Mouse (Mus musculus) forebrain, embryonic 16.5 days (tissue): Measurements from ENCODE around the gene Kdelr3. TPM values are rescaled to one million over a fixed set of nuclear protein-coding genes. Genes with fewer than 3 reads are reported as not detected.

Experiments used
- ATAC-seq: fragments of 200-750 bp; cut with Nextera tagmentation; 2 replicates; pipeline ENCODE4 v1.8.0; 2017; ENCODE audit warnings: mild to moderate bottlenecking, moderate library complexity
- H3K27ac ChIP-seq: fragments of 300-500 bp; sonication (generic); 2 replicates; pipeline ENCODE4 v1.5.1; 2014; ENCODE audit warnings: low read length, control low read depth
- H3K27me3 ChIP-seq: fragments of 300-500 bp; sonication (generic); replicated peaks from 2 replicates; pipeline ENCODE4 v1.6.1; 2014; ENCODE audit warnings: low read length; ENCODE audit not compliant: control insufficient read depth, insufficient read depth
- H3K36me3 ChIP-seq: fragments of 300-500 bp; sonication (generic); 2 replicates; pipeline ENCODE4 v1.6.1; 2014; ENCODE audit not compliant: control insufficient read depth, insufficient read depth
- H3K4me1 ChIP-seq: fragments of 300-500 bp; sonication (generic); replicated peaks from 2 replicates; pipeline ENCODE4 v1.6.1; 2014; ENCODE audit warnings: low read length; ENCODE audit not compliant: control insufficient read depth, insufficient read depth
- H3K4me2 ChIP-seq: fragments of 300-500 bp; sonication (generic); 2 replicates; pipeline ENCODE4 v1.6.1; 2014; ENCODE audit warnings: mild to moderate bottlenecking, low read length, control low read depth
- H3K4me3 ChIP-seq: fragments of 300-500 bp; sonication (generic); replicated peaks from 2 replicates; pipeline ENCODE4 v1.5.1; 2014; ENCODE audit warnings: mild to moderate bottlenecking, low read length, control low read depth
- H3K9ac ChIP-seq: fragments of 300-500 bp; sonication (generic); replicated peaks from 2 replicates; pipeline ENCODE4 v1.6.1; 2014; ENCODE audit warnings: low read depth, low read length, control low read depth
- H3K9me3 ChIP-seq: fragments of 300-500 bp; sonication (generic); 2 replicates; pipeline ENCODE4 v1.6.1; 2016; ENCODE audit warnings: low read length; ENCODE audit not compliant: control insufficient read depth
- WGBS: fragments of 180-500 bp; shearing (Covaris S2); extraction: QIAGEN DNeasy Blood & Tissue Kit; methylation state at CpG from one replicate; pipeline ENCODE4 v1.1.7; 2014; 5-methylcytosine and 5-hydroxymethylcytosine counted together
- polyA plus RNA-seq: library from polyadenylated mRNA; unstranded; fragments of >200 nt; fragmentation: Nextera tagmentation; extraction: Ambion mirVana; gene quantifications from 2 replicates; pipeline ENCODE4 v1.2.1, GENCODE M21; 2015

Gene Kdelr3
- polyA plus RNA-seq, 1 experiment from 2014 or later, result 4.8 TPM

DNA sequence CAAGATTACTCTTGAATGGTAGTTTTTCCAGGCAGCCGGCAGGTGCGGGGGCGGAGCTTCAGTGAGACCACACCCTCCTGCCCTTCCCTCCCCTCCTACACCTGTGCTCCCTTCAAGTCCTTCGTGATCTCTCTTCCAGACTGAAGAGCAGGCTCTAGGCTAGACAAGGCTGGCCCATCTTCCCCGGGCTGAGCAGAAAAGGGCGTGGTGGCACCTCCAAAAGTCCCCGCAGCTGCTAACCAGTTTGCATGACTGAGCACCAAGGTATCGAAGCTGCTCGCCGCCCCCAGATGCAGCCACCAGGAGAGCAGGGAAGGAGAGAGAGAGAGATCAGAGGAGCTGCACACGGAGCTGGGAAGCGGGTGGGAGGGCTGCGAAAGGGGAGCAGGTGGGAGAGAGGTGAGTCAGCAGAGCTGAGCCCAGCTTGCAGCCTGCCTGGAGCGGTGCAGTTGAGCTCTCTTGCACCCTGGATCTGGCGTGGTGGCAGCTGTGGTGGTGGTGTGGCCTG, 35.0 kb upstream of the Kdelr3 start:
- H3K9ac ChIP-seq, result no peak overlapping the region
- H3K9me3 ChIP-seq, result no peaks in the 10 kb centered on the region
- no peak overlapping the region for H3K4me3 ChIP-seq
- no peaks in the 10 kb centered on the region for H3K36me3 ChIP-seq
- WGBS, result 8% methylated on average over 15 of the region's 15 CpGs
- no peak overlapping the region for H3K27ac ChIP-seq
- no peak for ATAC-seq
- H3K27me3 ChIP-seq, result no peaks in the 10 kb centered on the region
- no peaks in the 10 kb centered on the region for H3K4me1 ChIP-seq
- H3K4me2 ChIP-seq, result no peak overlapping the region

DNA sequence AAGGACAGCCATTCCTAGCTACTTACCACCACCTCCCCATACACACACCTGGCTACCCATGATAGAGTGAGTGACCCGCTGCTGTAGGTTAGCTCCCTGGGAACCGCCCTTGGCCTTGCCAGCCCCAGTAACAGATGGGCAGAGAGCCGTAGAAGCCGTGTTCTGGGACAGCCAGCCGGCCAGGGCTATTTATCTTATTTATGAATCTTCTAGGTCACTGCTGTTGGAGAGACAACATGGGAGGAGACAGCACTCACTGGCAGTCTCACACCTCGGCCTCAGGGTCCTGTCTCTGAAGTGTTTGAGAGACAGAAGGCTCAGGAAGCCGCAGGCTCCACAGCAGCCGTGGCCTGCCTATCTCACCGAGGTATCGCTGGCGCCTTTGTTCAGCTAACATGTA, 26.7 kb upstream of the Kdelr3 start:
- 76% methylated on average over 11 of the region's 11 CpGs for WGBS
- Histone ChIP-seq H3K4me2 (no peak overlapping the region), H3K27ac (no peak overlapping the region), H3K4me1 (no peaks in the 10 kb centered on the region), H3K27me3 (no peaks in the 10 kb centered on the region), H3K9ac (no peak overlapping the region), H3K9me3 (no peaks in the 10 kb centered on the region), H3K4me3 (no peak overlapping the region), H3K36me3 (no peaks in the 10 kb centered on the region)
- ATAC-seq, result no peak

DNA sequence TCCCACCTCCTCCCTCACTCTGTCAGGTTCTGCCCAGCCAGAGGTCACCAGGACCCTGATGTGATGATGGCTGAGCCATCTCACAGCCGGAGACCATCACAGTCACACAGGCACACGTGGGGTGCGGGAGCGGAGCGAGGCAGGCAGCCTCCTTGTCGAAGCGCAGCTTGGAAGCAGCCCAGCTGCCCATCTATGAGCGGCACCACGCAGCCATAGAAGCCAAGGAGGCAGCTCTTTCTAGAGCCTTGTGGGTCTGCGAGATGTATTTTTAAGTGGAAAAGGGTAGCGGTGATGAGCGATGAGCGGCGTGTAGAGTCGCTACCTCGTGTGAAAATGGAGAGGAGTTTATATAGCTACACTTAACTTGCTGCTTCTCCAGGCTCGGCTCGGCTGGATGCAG, 22.7 kb upstream of the Kdelr3 start:
- Histone ChIP-seq H3K9me3 (no peaks in the 10 kb centered on the region), H3K36me3 (no peaks in the 10 kb centered on the region), H3K4me1 (no peaks in the 10 kb centered on the region), H3K9ac (no peak overlapping the region), H3K4me3 (no peak overlapping the region), H3K4me2 (no peak overlapping the region), H3K27me3 (no peaks in the 10 kb centered on the region), H3K27ac (no peak overlapping the region)
- WGBS, result 43% methylated on average over 18 of the region's 18 CpGs
- ATAC-seq, result no peak

DNA sequence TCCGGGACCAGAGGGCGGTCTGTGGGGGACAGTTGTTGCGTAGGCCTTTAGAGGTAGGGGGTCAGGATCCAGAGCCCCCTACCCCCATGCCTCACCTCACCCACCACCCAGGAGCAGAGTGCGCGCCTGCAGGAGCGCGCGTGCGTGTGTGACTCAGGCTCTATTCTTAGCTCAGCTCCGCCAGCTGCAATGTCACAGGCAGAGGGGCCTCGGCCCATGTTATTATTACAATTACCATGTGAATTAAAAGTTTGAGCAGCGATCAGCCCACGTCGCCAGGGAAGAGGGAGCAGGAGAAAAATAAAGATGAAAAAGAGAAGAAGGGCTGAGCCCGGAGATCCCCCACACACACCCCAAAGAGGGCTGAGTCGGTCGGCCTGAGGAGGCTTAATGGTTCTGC, 16.1 kb upstream of the Kdelr3 start:
- H3K27me3 ChIP-seq, result peaks cover 24% of the 10 kb centered on the region
- H3K4me1 ChIP-seq, result peaks cover 15% of the 10 kb centered on the region
- H3K4me3 ChIP-seq, result no peak overlapping the region
- 53% methylated on average over 17 of the region's 17 CpGs for WGBS
- H3K9ac ChIP-seq, result no peak overlapping the region
- no peak overlapping the region for H3K4me2 ChIP-seq
- no peak overlapping the region for H3K27ac ChIP-seq
- H3K9me3 ChIP-seq, result no peaks in the 10 kb centered on the region
- no peaks in the 10 kb centered on the region for H3K36me3 ChIP-seq
- ATAC-seq, result no peak

DNA sequence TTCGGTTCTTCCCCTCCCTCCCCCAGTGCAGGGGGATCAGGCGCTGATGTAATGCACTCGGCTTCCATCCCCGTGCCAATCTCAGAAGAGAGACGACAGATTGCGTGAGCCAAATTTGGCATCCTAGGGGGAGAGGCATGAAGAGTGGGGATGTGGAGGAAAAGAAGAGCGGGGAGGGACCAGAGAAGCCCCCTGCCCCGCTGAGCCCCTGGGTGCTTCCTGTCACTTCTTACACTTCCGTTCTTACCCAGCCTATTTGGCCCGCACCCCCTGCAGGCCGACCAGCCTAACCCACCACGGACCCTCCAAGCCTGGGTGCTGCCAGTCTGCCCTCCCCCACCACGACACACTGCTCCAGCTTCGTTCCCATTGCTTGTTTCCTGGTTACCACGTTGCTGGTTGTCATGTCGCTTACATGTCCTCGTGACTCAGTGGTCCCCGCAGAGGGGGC, 13.3 kb upstream of the Kdelr3 start:
- Histone ChIP-seq H3K9ac (0 out of 2 replicates have a peak overlapping the region, but pooled peaks have one; percentile 11), H3K4me2 (peak overlapping the region; percentile 26; the same call in 1 of the 2 replicates), H3K4me1 (peaks cover 25% of the 10 kb centered on the region), H3K36me3 (no peaks in the 10 kb centered on the region), H3K27ac (no peak overlapping the region), H3K9me3 (no peaks in the 10 kb centered on the region), H3K4me3 (no peak overlapping the region), H3K27me3 (peaks cover 34% of the 10 kb centered on the region)
- ATAC-seq, result peak; percentile 43
- 15% methylated on average over 17 of the region's 18 CpGs for WGBS

DNA sequence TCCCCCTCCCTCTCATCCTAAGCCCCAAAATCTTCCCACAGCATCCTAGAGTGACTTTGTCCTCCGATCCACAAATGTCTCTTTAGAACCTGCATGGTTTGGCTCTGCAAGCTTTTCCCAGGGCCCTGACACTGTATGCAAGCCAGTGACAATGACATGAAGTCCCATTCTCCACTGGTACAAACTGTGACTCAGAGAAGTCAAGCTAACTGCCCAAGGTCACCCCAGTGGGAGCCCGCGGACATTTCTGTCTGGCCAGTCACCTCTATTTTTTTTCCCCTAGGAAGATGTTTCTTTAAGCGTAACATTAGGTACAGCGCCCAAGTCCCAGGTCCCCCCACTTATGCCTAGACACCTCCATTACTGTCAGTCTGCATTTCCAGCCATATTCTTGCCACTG, 12.8 kb upstream of the Kdelr3 start:
- Histone ChIP-seq H3K27me3 (peaks cover 38% of the 10 kb centered on the region), H3K4me3 (no peak overlapping the region), H3K27ac (no peak overlapping the region), H3K9ac (no peak overlapping the region), H3K36me3 (no peaks in the 10 kb centered on the region), H3K9me3 (no peaks in the 10 kb centered on the region), H3K4me2 (no peak overlapping the region), H3K4me1 (peaks cover 25% of the 10 kb centered on the region)
- WGBS, result 80% methylated on average over 5 of the region's 5 CpGs
- no peak for ATAC-seq

DNA sequence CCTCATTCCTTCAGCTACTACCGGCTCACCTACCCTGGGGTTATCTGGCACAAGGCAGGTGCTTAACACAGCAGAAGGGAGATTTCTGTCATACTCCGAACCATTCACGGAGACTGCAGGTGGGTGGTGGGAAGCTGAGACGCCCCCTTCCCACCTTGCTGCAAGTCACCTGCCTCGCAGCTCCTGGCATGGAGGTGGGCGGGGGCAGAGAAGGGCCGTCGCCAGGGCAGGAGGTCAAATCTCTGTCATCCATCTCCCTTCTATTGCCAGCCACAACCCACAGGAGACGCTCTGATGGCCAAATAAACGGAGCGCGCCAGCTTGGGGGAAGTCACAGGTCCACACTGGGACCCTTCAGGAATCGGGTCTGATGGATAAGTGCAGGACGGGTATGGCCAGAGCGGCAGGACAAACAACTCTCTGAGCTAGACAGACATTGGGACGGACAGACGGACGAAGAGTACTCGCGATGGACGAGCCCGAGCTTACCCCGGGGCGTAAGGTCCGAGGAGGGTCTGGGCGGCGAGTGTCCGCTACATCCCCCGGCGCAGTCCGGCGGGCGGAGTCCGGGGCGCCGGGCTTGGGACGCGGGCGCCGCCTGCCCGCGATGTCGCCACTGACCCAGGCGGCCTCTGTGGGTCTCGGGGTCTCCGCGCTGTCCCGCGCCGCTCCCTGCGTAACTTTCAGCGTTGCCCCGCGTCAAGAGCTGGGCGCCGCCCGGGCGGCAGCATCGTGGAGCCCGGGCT, 11.3 kb upstream of the Kdelr3 start, which contains the start of gene Kcnj4:
Gene Kcnj4, minus strand, starts transcription at position 535 of the 746 bp plus-strand sequence.
- Histone ChIP-seq H3K9me3 (no peaks in the 10 kb centered on the region), H3K27me3 (peaks cover 39% of the 10 kb centered on the region), H3K4me3 (peak within 1 kb of the TSS; percentile 61), H3K36me3 (no peaks in the 10 kb centered on the region), H3K4me1 (peaks cover 25% of the 10 kb centered on the region), H3K27ac (no peak within 1 kb of the TSS), H3K4me2 (peak within 1 kb of the TSS; percentile 99), H3K9ac (peak within 1 kb of the TSS; percentile 57)
- WGBS, result under 1% methylated on average over 39 of the region's 60 CpGs
- ATAC-seq, result peak; percentile 1; the same call in 1 of the 2 replicates

DNA sequence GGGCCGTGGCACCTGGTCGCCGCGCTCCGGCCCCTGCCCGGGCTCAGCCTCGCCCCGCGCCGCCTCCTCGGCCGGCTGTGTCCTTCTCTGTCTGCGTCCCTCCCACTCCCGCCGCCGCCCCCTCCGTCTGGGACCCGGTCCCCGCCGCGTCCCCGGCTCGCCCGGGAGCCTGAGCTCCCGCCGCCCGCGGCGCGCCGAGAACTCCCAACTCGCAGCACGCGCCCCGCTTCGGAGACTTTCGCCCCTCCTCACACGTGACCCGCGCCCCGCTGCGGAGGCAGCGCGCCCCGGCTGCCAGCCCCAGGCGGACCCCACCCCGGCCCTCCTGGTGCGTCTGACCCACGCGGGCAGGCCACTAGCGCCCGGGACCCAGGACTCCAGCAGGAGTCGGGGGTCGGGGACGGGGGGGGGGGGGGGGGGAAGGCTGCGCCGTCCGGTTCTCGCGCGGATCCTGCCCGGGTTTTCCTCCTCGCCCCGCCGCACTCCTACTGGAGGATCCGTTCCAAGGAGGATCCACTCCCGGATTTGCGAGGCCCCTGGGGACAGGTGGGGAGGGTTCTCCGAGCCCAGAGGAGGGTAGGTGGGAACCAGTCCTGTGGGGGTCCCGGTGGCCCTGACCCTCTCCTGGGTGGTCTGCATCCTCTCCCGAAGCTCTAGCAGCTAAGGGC, 10.5 kb upstream of the Kdelr3 start:
- Histone ChIP-seq H3K9ac (peak overlapping the region; percentile 57), H3K27ac (no peak overlapping the region), H3K9me3 (no peaks in the 10 kb centered on the region), H3K4me1 (peaks cover 23% of the 10 kb centered on the region), H3K27me3 (peaks cover 40% of the 10 kb centered on the region), H3K4me3 (peak overlapping the region; percentile 61), H3K4me2 (peak overlapping the region; percentile 99), H3K36me3 (no peaks in the 10 kb centered on the region)
- peak; percentile 59 for ATAC-seq
- under 1% methylated on average over 55 of the region's 71 CpGs for WGBS

DNA sequence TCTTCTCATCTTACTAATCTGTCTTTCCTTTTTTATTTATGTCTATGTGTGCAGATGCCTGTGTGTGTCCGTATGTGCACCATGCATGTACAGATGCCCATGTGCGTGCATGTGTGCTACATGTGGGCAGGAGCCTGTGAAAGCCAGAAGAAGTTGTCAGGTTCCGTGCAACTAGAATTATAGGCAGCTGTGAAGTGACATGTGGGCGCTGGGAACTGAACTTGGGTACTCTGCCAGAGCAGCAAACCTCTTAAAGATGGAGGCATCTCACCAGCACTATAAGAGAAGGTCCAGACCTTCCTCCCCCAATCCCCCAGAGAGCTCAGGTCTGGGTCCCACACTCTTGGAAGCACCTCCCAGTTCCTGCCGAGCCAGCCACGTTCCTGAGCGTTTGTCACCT, 9.8 kb upstream of the Kdelr3 start:
- Histone ChIP-seq H3K4me1 (peaks cover 25% of the 10 kb centered on the region), H3K4me3 (no peak overlapping the region), H3K4me2 (no peak overlapping the region), H3K9me3 (no peaks in the 10 kb centered on the region), H3K27me3 (peaks cover 39% of the 10 kb centered on the region), H3K36me3 (no peaks in the 10 kb centered on the region), H3K9ac (no peak overlapping the region), H3K27ac (no peak overlapping the region)
- WGBS, result 33% methylated on average over 7 of the region's 7 CpGs
- ATAC-seq, result no peak
